ENCODE assay signal across 1 mouse cellular context in the genomic region with DNA sequence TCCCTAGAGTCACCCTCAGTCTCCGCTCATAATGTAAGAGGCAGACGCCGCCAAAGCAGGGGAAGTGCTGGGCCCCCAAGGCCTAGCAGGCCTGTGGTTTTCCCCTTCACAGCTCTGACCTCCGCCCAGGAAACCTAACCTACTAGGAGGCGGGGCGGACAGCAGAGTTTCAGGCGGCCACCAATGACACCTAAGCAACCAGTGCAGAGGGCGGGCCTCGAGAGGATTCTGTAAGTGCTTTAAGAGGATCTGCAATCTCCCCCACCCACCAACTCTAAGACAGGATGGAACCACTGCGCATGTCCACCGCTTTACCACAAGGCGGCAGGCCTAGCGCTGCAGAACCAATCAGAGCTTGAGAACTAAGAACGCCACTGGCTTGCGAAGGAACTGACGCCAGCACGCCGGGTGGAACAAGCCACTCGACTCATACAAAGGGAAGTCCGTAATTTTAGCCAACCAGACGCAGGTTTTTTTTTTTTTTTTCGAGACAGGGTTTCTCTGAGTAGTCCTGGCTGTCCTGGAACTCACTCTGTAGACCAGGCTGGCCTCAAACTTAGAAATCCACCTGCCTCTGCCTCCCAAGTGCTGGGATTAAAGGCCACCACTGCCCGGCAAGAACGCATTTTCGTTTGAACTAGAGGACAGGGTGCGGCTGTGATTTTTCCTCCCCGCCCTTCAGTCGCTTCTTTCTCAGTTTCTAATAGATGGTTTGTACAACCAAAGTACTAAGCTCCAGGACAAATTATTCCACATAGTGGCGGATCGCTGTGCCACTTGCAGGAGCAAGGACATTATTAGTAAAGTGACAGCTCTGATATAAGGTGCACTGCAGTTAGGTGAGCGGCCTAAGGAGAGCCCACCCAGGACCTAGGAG.
TF ChIP-seq lines count a peak whose summit lies in the region.

No protein-coding gene starts in this region.

TF ChIP-seq in myocyte, 11 proteins besides CTCF, POLR2A, EP300 and RAD21:
- TF ChIP-seq TCF3 (IDR thresholded peaks at IDR 0.05; ENCODE audit: insufficient read length, low read depth) = no peak
- no peak for TF ChIP-seq CEBPB (IDR thresholded peaks at IDR 0.05; ENCODE audit: insufficient read depth, poor library complexity, severe bottlenecking)
- TF ChIP-seq REST (IDR thresholded peaks at IDR 0.05; ENCODE audit: insufficient read depth, insufficient read length) = no peak
- no peak for TF ChIP-seq MAX (IDR thresholded peaks at IDR 0.05; ENCODE audit: low read depth)
- TF ChIP-seq TCF12 (IDR thresholded peaks at IDR 0.05; ENCODE audit: insufficient read depth, poor library complexity, severe bottlenecking) = no peak
